22 mouse cellular contexts compared by ENCODE assay signal in the genomic region with DNA sequence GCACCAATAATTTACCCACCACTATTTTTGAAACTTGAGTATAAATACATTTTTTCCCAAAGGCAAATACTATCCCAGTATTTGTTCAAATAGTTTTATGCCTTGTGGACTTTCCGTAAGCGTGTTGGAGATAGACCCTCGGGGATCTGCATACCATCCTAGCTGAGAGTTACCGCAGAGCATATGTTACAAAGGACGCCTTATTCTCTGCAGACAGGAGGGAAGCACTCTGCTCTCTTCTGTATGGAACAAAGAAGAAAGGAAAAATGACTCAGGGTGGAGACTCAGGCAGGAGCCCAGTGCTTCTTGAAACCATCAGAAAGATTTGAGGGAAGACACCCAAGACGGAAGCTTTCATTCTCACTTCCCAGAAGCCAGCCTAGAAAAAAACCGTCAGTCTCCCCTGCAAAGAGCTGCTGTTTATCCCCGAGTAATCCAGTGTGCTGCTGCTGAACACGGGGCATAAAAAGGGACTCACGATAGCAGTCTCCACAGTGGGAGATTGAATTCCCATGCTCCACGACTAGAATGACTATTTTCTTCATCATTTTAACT.
DNase-seq lines count a peak whose midpoint lies in the region; ATAC-seq and TF ChIP-seq lines count a peak whose summit lies in the region.
"Had no signal": no experiment of that assay in that cellular context is flagged by ENCODE, and none has a peak within 500 bp of the region (broad histone marks: within the 10 kb centered on the region; RNA-seq: fewer than 3 reads in every experiment).

No protein-coding gene starts in this region.

- H3K9ac ChIP-seq in hindbrain, embryonic 12.5 days, result no peak overlapping the region
- no peak overlapping the region for H3K9ac ChIP-seq in hindbrain, embryonic 11.5 days (ENCODE audit: low read depth, low read length)
- no peak overlapping the region for H3K9ac ChIP-seq in lung, embryonic 16.5 days (ENCODE audit: low read length)
- no peak overlapping the region for H3K9ac ChIP-seq in embryonic facial prominence, embryonic 13.5 days
- H3K9ac ChIP-seq: forebrain, embryonic 12.5 days; liver, embryonic 15.5 days; midbrain, embryonic 13.5 days had no signal

- 0 out of 2 replicates have a peak overlapping the region, but pooled peaks have one; percentile 35 for H3K27ac ChIP-seq in hindbrain, embryonic 12.5 days
- H3K27ac ChIP-seq in hindbrain, embryonic 11.5 days (ENCODE audit: low read depth, low read length), result no peak overlapping the region
- peak overlapping the region; percentile 27; the same call in 1 of the 2 replicates for H3K27ac ChIP-seq in lung, embryonic 16.5 days (ENCODE audit: low read length)
- peak overlapping the region; percentile 72 for H3K27ac ChIP-seq in embryonic facial prominence, embryonic 13.5 days
- H3K27ac ChIP-seq: forebrain, embryonic 12.5 days; gastrocnemius, adult 2 months; liver, embryonic 15.5 days; midbrain, embryonic 13.5 days had no signal

- no peak overlapping the region for H3K4me2 ChIP-seq in hindbrain, embryonic 12.5 days (replicated peaks)
- no peak overlapping the region for H3K4me2 ChIP-seq in hindbrain, embryonic 11.5 days (replicated peaks; ENCODE audit: low read depth, low read length)
- no peak overlapping the region for H3K4me2 ChIP-seq in lung, embryonic 16.5 days (ENCODE audit: low read depth, low read length)
- H3K4me2 ChIP-seq in embryonic facial prominence, embryonic 13.5 days, result peak overlapping the region; percentile 5
- H3K4me2 ChIP-seq: forebrain, embryonic 12.5 days; liver, embryonic 15.5 days; midbrain, embryonic 13.5 days had no signal

- no peak for ATAC-seq in hindbrain, embryonic 12.5 days (ENCODE audit: low FRiP score)
- no peak for ATAC-seq in hindbrain, embryonic 11.5 days (ENCODE audit: low FRiP score)
- peak; percentile 57; the same call in 1 of the 2 replicates for ATAC-seq in lung, embryonic 16.5 days (ENCODE audit: low read depth)
- no peak for ATAC-seq in embryonic facial prominence, embryonic 13.5 days (ENCODE audit: insufficient number of reproducible peaks, insufficient read depth, low FRiP score, low TSS enrichment, low read depth)
- ATAC-seq: midbrain, embryonic 13.5 days had no signal

- no peaks in the 10 kb centered on the region; the same call in 1 of the 2 replicates for H3K27me3 ChIP-seq in hindbrain, embryonic 12.5 days
- no peaks in the 10 kb centered on the region for H3K27me3 ChIP-seq in hindbrain, embryonic 11.5 days (ENCODE audit: control insufficient read depth, insufficient read depth, low read length)
- H3K27me3 ChIP-seq in lung, embryonic 16.5 days (ENCODE audit: control insufficient read depth, insufficient read depth, low read depth, low read length), result no peaks in the 10 kb centered on the region
- H3K27me3 ChIP-seq in embryonic facial prominence, embryonic 13.5 days, result peaks cover 5% of the 10 kb centered on the region; the same call in 1 of the 2 replicates
- H3K27me3 ChIP-seq: forebrain, embryonic 12.5 days; liver, embryonic 15.5 days; midbrain, embryonic 13.5 days had no signal

- 0 out of 2 replicates have a peak, but pooled peaks cover 3% of the 10 kb centered on the region for H3K4me1 ChIP-seq in hindbrain, embryonic 12.5 days
- H3K4me1 ChIP-seq in hindbrain, embryonic 11.5 days (replicated peaks; ENCODE audit: control insufficient read depth, insufficient read depth, low read length), result no peaks in the 10 kb centered on the region
- peaks cover 10% of the 10 kb centered on the region; the same call in 1 of the 2 replicates for H3K4me1 ChIP-seq in lung, embryonic 16.5 days (replicated peaks; ENCODE audit: control insufficient read depth, insufficient read depth, low read length)
- no peaks in the 10 kb centered on the region for H3K4me1 ChIP-seq in lung, adult 2 months (ENCODE audit: control insufficient read depth, insufficient read depth, low read length)
- peaks cover 19% of the 10 kb centered on the region for H3K4me1 ChIP-seq in embryonic facial prominence, embryonic 13.5 days
- H3K4me1 ChIP-seq: forebrain, embryonic 12.5 days; liver, embryonic 15.5 days; midbrain, embryonic 13.5 days had no signal

- no peaks in the 10 kb centered on the region for H3K9me3 ChIP-seq in hindbrain, embryonic 12.5 days (replicated peaks)
- H3K9me3 ChIP-seq in hindbrain, embryonic 11.5 days (ENCODE audit: control insufficient read depth, low read length), result no peaks in the 10 kb centered on the region
- H3K9me3 ChIP-seq in lung, embryonic 16.5 days (ENCODE audit: control insufficient read depth, low read length), result no peaks in the 10 kb centered on the region
- no peaks in the 10 kb centered on the region for H3K9me3 ChIP-seq in embryonic facial prominence, embryonic 13.5 days
- H3K9me3 ChIP-seq: forebrain, embryonic 12.5 days; liver, embryonic 15.5 days; midbrain, embryonic 13.5 days had no signal

- no peak for TF ChIP-seq CTCF in lung, adult 2 months (IDR thresholded peaks at IDR 0.05; ENCODE audit: insufficient read depth, low read length)

- no peak for DNase-seq in hindbrain, embryonic 11.5 days (ENCODE audit: low spot score)
- DNase-seq in lung, adult 2 months, result no peak
- peak; percentile 38 for DNase-seq in mesoderm, embryonic 11.5 days (ENCODE audit: low read depth, low spot score)
- DNase-seq in left cerebral cortex, adult 18-20 months (ENCODE audit: low spot score in 2 of 2), result no peak
- DNase-seq in cerebellum, postnatal 4 days (ENCODE audit: low spot score in 2 of 2), result no peak
- DNase-seq: adrenal gland, adult 2 months; B cell, adult 2 months; cerebellum, adult 11 months; cerebellum, postnatal 36 days; gastrocnemius, adult 2 months; heart, postnatal 36 days; kidney, adult 8-10 months; kidney, postnatal 36 days; lung, postnatal 36 days; spleen, adult 18-20 months; thymus, postnatal 4 days had no signal

- no peak for TF ChIP-seq POLR2A in lung, adult 2 months (IDR thresholded peaks at IDR 0.05; ENCODE audit: borderline replicate concordance, extremely low read depth, low read depth, low read length)

- no peaks in the 10 kb centered on the region for H3K36me3 ChIP-seq in hindbrain, embryonic 12.5 days
- no peaks in the 10 kb centered on the region for H3K36me3 ChIP-seq in hindbrain, embryonic 11.5 days (ENCODE audit: control insufficient read depth, insufficient read depth, low read length)
- no peaks in the 10 kb centered on the region for H3K36me3 ChIP-seq in lung, embryonic 16.5 days (ENCODE audit: control insufficient read depth, insufficient read depth, low read length)
- H3K36me3 ChIP-seq in embryonic facial prominence, embryonic 13.5 days, result no peaks in the 10 kb centered on the region
- H3K36me3 ChIP-seq: forebrain, embryonic 12.5 days; liver, embryonic 15.5 days; midbrain, embryonic 13.5 days had no signal

- WGBS in hindbrain, embryonic 12.5 days, result 59% methylated on average over 11 of the region's 11 CpGs
- WGBS in hindbrain, embryonic 11.5 days, result 69% methylated on average over 11 of the region's 11 CpGs
- 21% methylated on average over 11 of the region's 11 CpGs for WGBS in lung, embryonic 16.5 days
- WGBS in lung, adult 2 months, result 35% methylated on average over 11 of the region's 11 CpGs
- WGBS in embryonic facial prominence, embryonic 13.5 days, result 9% methylated on average over 11 of the region's 11 CpGs

- no peak overlapping the region for H3K4me3 ChIP-seq in hindbrain, embryonic 12.5 days
- no peak overlapping the region for H3K4me3 ChIP-seq in hindbrain, embryonic 11.5 days (ENCODE audit: low read depth, low read length)
- H3K4me3 ChIP-seq in lung, embryonic 16.5 days (ENCODE audit: low read length), result no peak overlapping the region
- H3K4me3 ChIP-seq in lung, adult 2 months (replicated peaks; ENCODE audit: extremely low read depth, low read depth, low read length), result no peak overlapping the region
- H3K4me3 ChIP-seq in embryonic facial prominence, embryonic 13.5 days, result no peak overlapping the region
- H3K4me3 ChIP-seq: forebrain, embryonic 12.5 days; gastrocnemius, adult 2 months; liver, embryonic 15.5 days; midbrain, embryonic 13.5 days had no signal
